Mouse (Mus musculus): ENCODE data around the gene Fndc7.

Fndc7 gene

GRCm38 (mm10) chr3:108889908-108890307 lies at the start of gene Fndc7:
Gene Fndc7 (minus strand): TSS chr3:108890008.
- DNase-seq = no peak

GRCm38 (mm10) chr3:108939573-108939972 lies 49.8 kb upstream of the Fndc7 start, which contains the start of gene Henmt1:
Gene Henmt1 (plus strand): TSS chr3:108939873.
- DNase-seq = no peak

- no peak for DNase-seq
Measured at GRCm38 (mm10) chr3:108938691-108939090, 48.9 kb upstream of the Fndc7 start.

GRCm38 (mm10) chr3:108933557-108933956 lies 43.7 kb upstream of the Fndc7 start:
- DNase-seq = no peak

- no peak for DNase-seq
Measured at GRCm38 (mm10) chr3:108926308-108926707, 36.5 kb upstream of the Fndc7 start.

- no peak for DNase-seq
Measured at GRCm38 (mm10) chr3:108925677-108926076, 35.9 kb upstream of the Fndc7 start.

- DNase-seq = no peak
Measured at GRCm38 (mm10) chr3:108921822-108922221, 32.0 kb upstream of the Fndc7 start.

- DNase-seq = no peak
Measured at GRCm38 (mm10) chr3:108920442-108921070, 30.7 kb upstream of the Fndc7 start.

GRCm38 (mm10) chr3:108918852-108919251 lies 29.0 kb upstream of the Fndc7 start:
- DNase-seq = no peak

- no peak for DNase-seq
Measured at GRCm38 (mm10) chr3:108917986-108918385, 28.2 kb upstream of the Fndc7 start.

GRCm38 (mm10) chr3:108916857-108917256 lies 27.0 kb upstream of the Fndc7 start:
- no peak for DNase-seq

- peak; percentile 70 to 76 for DNase-seq
Measured at GRCm38 (mm10) chr3:108915999-108916398, 26.2 kb upstream of the Fndc7 start.

GRCm38 (mm10) chr3:108911548-108912413 lies 22.0 kb upstream of the Fndc7 start, which contains the start of gene Prpf38b:
Gene Prpf38b (minus strand): TSS chr3:108911727.
- DNase-seq = peak; percentile 95 to 97

GRCm38 (mm10) chr3:108911081-108911547 lies 21.3 kb upstream of the Fndc7 start:
- no peak for DNase-seq

- peak; percentile 87 to 89 for DNase-seq
Measured at GRCm38 (mm10) chr3:108910303-108911080, 20.7 kb upstream of the Fndc7 start.

GRCm38 (mm10) chr3:108902934-108903333 lies 13.1 kb upstream of the Fndc7 start:
- no peak for DNase-seq

- DNase-seq = no peak
Measured at GRCm38 (mm10) chr3:108902038-108902437, 12.2 kb upstream of the Fndc7 start.

- no peak for DNase-seq
Measured at GRCm38 (mm10) chr3:108900681-108901080, 10.9 kb upstream of the Fndc7 start.

- DNase-seq = no peak
Measured at GRCm38 (mm10) chr3:108900147-108900546, 10.3 kb upstream of the Fndc7 start.

- no peak for DNase-seq
Measured at GRCm38 (mm10) chr3:108898640-108899039, 8.8 kb upstream of the Fndc7 start.

- no peak for DNase-seq
Measured at GRCm38 (mm10) chr3:108892914-108893313, 3.1 kb upstream of the Fndc7 start.

GRCm38 (mm10) chr3:108892080-108892479 lies 2.3 kb upstream of the Fndc7 start:
- no peak for DNase-seq

GRCm38 (mm10) chr3:108887618-108887975 lies 2.2 kb downstream of the Fndc7 start:
- no peak for DNase-seq
